Mouse (Mus musculus) C2C12 (cell line): ENCODE data around the gene 2010111I01Rik.

Source experiments
- CTCF ChIP-seq: IDR thresholded peaks from one replicate; pipeline ENCODE4 v1.5.1; 2011; ENCODE audit not compliant: control insufficient read depth, insufficient read depth, insufficient read length
- MYOD1 ChIP-seq: IDR thresholded peaks from one replicate; pipeline ENCODE4 v1.6.1; 2011; ENCODE audit warnings: low read depth; ENCODE audit not compliant: control insufficient read depth, insufficient read length

DNA sequence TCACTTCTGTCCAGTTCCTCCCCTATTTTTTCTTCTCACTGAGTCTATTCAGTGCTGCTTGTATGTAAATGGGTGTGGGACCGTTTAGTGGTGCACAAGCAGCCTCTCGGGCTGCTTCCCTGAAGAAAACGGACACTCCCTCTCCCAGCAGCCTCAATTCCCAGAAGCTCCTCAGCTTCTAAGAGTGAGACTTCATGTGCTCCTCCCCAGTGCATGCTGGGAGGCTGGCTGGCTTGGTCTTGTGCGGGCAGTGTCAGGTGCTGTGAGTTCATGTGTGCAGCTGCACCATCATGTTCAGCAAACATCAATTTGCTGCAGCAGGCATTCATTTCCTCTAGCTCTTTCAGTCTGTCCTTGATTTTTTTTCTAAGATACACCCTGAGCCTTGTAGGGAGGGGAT lies 70.0 kb downstream of the 2010111I01Rik start:
- TF ChIP-seq CTCF = no peak
- no peak for TF ChIP-seq MYOD1
